Mouse (Mus musculus) cerebellum, adult 18-20 months (tissue): ENCODE results near the gene BC061237.
"Not testable (repeated sequence)": the region's sequence is repeated elsewhere in the genome, so short reads cannot be mapped to it uniquely, and the experiment has no call there.

Experiments used
- DNase-seq, 2 experiments: peaks; one replicate each; pipeline ENCODE4 v3.0.0; 2021

BC061237 gene

DNA sequence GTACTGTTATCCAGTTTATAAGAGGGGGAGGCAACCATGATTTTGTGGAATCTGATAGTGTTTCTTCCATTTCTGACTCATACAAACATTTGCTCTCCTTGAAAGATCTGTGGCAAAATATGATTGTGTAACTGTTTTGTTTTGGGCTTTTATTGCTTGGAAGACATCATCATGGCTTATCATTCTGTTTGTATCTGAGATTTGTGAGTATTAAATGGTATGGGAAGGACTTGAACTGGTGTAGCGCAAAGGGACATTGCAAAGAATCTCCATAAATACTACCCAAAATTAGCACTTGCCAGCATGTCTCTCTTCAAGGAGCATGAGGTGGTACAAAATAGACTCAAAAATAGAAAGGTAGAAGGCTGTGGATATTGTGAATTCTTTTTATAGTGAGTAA, at the start of gene BC061237:
Gene BC061237, plus strand, starts transcription at position 301 of the 400 bp plus-strand sequence.
- not testable (repeated sequence) for DNase-seq

DNA sequence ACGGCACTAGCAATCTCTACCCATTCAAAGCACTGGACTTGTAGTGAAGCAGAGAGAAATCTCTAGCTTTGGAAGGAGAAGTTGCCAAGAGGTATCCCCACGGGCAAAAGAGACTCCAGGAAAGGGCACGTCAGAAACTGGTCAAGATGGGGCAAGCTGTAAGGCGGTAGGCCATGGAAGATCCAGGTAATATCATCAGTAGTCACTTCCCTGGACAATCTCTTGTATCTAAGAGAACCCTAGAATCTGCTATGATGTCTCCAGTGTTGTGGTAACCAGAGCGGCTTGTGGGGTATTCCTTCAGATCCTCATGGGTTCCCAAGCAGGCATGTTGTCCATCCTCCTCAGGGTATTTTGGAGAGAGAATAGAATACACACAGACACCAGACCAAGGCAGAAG, 25.7 kb downstream of the BC061237 start, which contains the start of gene Gm17093:
Gene Gm17093, plus strand, starts transcription at position 301 of the 400 bp plus-strand sequence.
- DNase-seq, result not testable (repeated sequence)

DNA sequence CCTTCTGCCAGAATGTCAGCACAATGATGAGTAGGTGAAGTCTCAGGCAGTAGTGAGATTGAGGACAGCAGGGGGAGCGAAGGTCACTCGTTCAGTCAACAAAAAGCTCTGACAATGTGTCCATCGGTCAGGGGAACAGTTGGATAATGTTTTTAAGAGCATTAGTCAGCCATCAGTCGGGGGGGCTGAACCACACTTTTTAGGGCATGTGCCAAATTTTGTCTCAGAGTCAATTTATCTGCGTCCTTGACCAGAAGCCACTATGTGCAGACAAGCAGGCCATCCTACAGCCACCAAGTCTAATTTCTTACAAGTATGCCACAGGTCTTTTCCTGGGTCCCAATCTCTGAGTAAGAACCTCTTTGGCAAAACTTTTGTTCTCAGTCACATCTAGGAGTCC, 55.7 kb downstream of the BC061237 start:
- not testable (repeated sequence) for DNase-seq
